26 mouse cellular contexts compared by ENCODE assay signal in the genomic region with DNA sequence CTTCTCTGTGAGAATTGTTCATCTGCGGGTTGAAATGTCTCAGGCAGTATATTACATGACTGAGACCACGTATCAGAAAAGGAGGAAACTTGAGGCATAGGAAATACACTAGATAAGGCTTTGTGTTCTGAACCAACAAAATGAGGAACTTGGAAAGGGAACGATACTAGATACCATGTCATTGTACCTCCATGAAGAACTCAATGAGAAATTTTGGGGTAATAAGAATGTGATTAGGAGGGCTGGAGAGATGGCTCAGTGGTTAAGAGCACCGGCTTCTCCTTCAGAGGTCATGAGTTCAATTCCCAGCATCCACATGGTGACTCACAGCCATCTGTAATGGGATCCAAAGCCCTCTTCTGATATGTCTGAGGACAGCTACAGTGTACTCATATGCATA. TPM values are rescaled to one million over a fixed set of nuclear protein-coding genes. Genes with fewer than 3 reads are reported as not detected.
DNase-seq lines count a peak whose midpoint lies in the region; ATAC-seq and TF ChIP-seq lines count a peak whose summit lies in the region.
"Had no signal": no experiment of that assay in that cellular context is flagged by ENCODE, and none has a peak within 500 bp of the region (broad histone marks: within the 10 kb centered on the region; RNA-seq: fewer than 3 reads in every experiment).

No protein-coding gene starts in this region.

- no peaks in the 10 kb centered on the region for H3K27me3 ChIP-seq in splenic B cell, adult 2 months (ENCODE audit: control insufficient read depth, insufficient read depth, low read length, poor library complexity, severe bottlenecking)
- H3K27me3 ChIP-seq: forebrain, embryonic 12.5 days had no signal

- no peaks in the 10 kb centered on the region for H3K36me3 ChIP-seq in splenic B cell, adult 2 months (ENCODE audit: control insufficient read depth, insufficient read depth, low read length, poor library complexity, severe bottlenecking)
- H3K36me3 ChIP-seq: embryonic facial prominence, embryonic 10.5 days; embryonic facial prominence, embryonic 13.5 days; forebrain, embryonic 12.5 days; hindbrain, embryonic 12.5 days; hindbrain, embryonic 15.5 days had no signal

- TF ChIP-seq CTCF in layer of hippocampus, adult 2 months (conservative IDR thresholded peaks at IDR 0.05): no peak

- no peak overlapping the region for H3K4me3 ChIP-seq in layer of hippocampus, adult 2 months
- H3K4me3 ChIP-seq: embryonic facial prominence, embryonic 10.5 days; embryonic facial prominence, embryonic 13.5 days; erythroblast, embryonic 14.5 days; forebrain, embryonic 12.5 days; hindbrain, embryonic 12.5 days; hindbrain, embryonic 15.5 days had no signal

- ATAC-seq in hematopoietic stem cell, adult 5-6 weeks (replicated peaks in 1 of 2; ENCODE audit: insufficient read depth in 1 of 2, low FRiP score in 2 of 2, low TSS enrichment in 1 of 2, low read depth in 1 of 2, poor library complexity in 2 of 2, severe bottlenecking in 2 of 2): peak; percentile 46 to 55; a peak in 3 of 4 replicates
- ATAC-seq: forebrain, embryonic 16.5 days; intestine, postnatal 0 days; Patski had no signal

- peak; percentile 40 for DNase-seq in A20 (ENCODE audit: low read depth, low spot score)
- peak; percentile 97 for DNase-seq in MEL-GATA-1-ER (ENCODE audit: extremely low read depth, low read depth)
- DNase-seq in splenic B cell, adult 2 months (ENCODE audit: low read depth, low spot score): peak; percentile 16
- no peak for DNase-seq in B cell, adult 2 months
- DNase-seq in layer of hippocampus, postnatal 36 days: no peak
- DNase-seq in layer of hippocampus, adult 2 months (ENCODE audit: low spot score in 2 of 2): no peak
- DNase-seq: adrenal gland, postnatal 14 days; cerebellum, adult 11 months; cerebellum, adult 2 months; cerebellum, adult 9-11 months; cerebellum, postnatal 25 days; embryo, embryonic 11 days; gastrocnemius, postnatal 10 days; gastrocnemius, postnatal 36 days; heart, adult 11 months; heart, postnatal 4 days had no signal

- H3K27ac ChIP-seq in layer of hippocampus, adult 2 months: no peak overlapping the region
- H3K27ac ChIP-seq: embryonic facial prominence, embryonic 10.5 days; embryonic facial prominence, embryonic 13.5 days; forebrain, embryonic 12.5 days; hindbrain, embryonic 12.5 days; hindbrain, embryonic 15.5 days had no signal

RNA-seq across cellular contexts. Expression of a gene that starts 3.6 kb away (rescaled TPM):
- 52.8 and 81.4 TPM in 2 replicates for total RNA-seq in hematopoietic stem cell, adult 5-6 weeks (2017)
- 100 to 1,000 TPM; 124 to 131 TPM for total RNA-seq in layer of hippocampus, postnatal 36 days (2021)
- total RNA-seq in layer of hippocampus, adult 2 months (2021): 100 to 1,000 TPM; 124 to 131 TPM

RNA-seq across cellular contexts. Expression of a gene that starts 26.5 kb away (rescaled TPM):
- total RNA-seq in hematopoietic stem cell, adult 5-6 weeks (2017): 3.4 and 3.6 TPM in 2 replicates
- 1 to 10 TPM; 3.9 to 4.7 TPM for total RNA-seq in layer of hippocampus, postnatal 36 days (2021)
- 1 to 10 TPM; 3.6 to 5.0 TPM for total RNA-seq in layer of hippocampus, adult 2 months (2021)

Comparison
In these comparisons a context has a peak if more than half of its experiments do, and no peak if none do; other contexts are left out.
1. DNase-seq: peak in A20 (single experiment), MEL-GATA-1-ER (single experiment) and splenic B cell, adult 2 months (single experiment); none in B cell, adult 2 months (0 of 2), layer of hippocampus, postnatal 36 days (0 of 2) and layer of hippocampus, adult 2 months (0 of 2).